ENCODE assay signal across 21 mouse cellular contexts in the genomic region with DNA sequence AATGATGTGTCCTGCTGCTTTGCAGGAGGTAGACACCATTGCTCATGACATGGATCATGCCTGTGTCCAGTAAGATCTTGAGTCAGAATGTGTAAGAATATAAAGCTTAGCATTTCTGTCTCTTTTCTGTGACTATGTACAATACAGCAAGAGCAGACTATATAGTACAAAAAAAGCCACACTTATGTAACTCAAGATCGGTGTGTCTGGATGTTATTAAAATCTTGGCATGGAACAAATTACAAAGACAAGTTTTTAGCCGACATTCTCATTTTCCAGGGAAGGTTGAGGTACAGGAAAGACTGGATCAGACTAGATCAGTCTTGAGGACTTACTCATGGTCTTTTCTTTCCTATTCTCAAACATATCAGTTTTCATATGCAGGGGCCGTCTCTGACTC.
A peak's percentile ranks its signal among the peaks of the same experiment; 100 is the strongest.
DNase-seq lines count a peak whose midpoint lies in the region; ATAC-seq and TF ChIP-seq lines count a peak whose summit lies in the region.
"Had no signal": no experiment of that assay in that cellular context is flagged by ENCODE, and none has a peak within 500 bp of the region (broad histone marks: within the 10 kb centered on the region; RNA-seq: fewer than 3 reads in every experiment).

No protein-coding gene starts in this region.

- H3K9ac ChIP-seq in embryonic facial prominence, embryonic 12.5 days: no peak overlapping the region
- no peak overlapping the region for H3K9ac ChIP-seq in embryonic facial prominence, embryonic 14.5 days (ENCODE audit: low read depth, low read length)
- H3K9ac ChIP-seq in hindbrain, postnatal 0 days (replicated peaks; ENCODE audit: low read length): no peak overlapping the region
- H3K9ac ChIP-seq: forebrain, embryonic 13.5 days; forebrain, embryonic 15.5 days; forebrain, postnatal 0 days had no signal

- DNase-seq in frontal cortex, postnatal 14 days (ENCODE audit: low spot score in 2 of 2): no peak
- DNase-seq in NIH3T3 (ENCODE audit: low read depth): peak; percentile 56
- DNase-seq in embryonic facial prominence, embryonic 14.5 days (ENCODE audit: low spot score): peak; percentile 59
- DNase-seq in hindbrain, postnatal 0 days (ENCODE audit: low spot score): no peak
- DNase-seq in urinary bladder, postnatal 14 days (ENCODE audit: low spot score): no peak
- no peak for DNase-seq in kidney, postnatal 10 days
- DNase-seq: adrenal gland, adult 8-10 months; adrenal gland, postnatal 14 days; adrenal gland, postnatal 36 days; cerebellum, adult 11-12 months; cerebellum, adult 2 months; cerebellum, adult 9-10 months; cerebellum, postnatal 10 days; cerebellum, postnatal 25 days; forebrain, postnatal 0 days had no signal

- ATAC-seq in frontal cortex, adult (ENCODE audit: low TSS enrichment): peak; percentile 62
- no peak for ATAC-seq in embryonic facial prominence, embryonic 12.5 days (ENCODE audit: insufficient number of reproducible peaks, insufficient read depth, low FRiP score, low TSS enrichment)
- ATAC-seq in embryonic facial prominence, embryonic 14.5 days (ENCODE audit: low read depth): peak; percentile 53
- ATAC-seq in hindbrain, postnatal 0 days: no peak
- ATAC-seq: activated CD4-positive, CD25-positive, alpha-beta regulatory T cell, adult 4 months; forebrain, embryonic 13.5 days; forebrain, embryonic 15.5 days; forebrain, postnatal 0 days; Patski had no signal

- no peaks in the 10 kb centered on the region for H3K36me3 ChIP-seq in embryonic facial prominence, embryonic 12.5 days
- H3K36me3 ChIP-seq in embryonic facial prominence, embryonic 14.5 days (ENCODE audit: control insufficient read depth, insufficient read depth, low read length): no peaks in the 10 kb centered on the region
- H3K36me3 ChIP-seq in hindbrain, postnatal 0 days (ENCODE audit: insufficient read depth, low read length): no peaks in the 10 kb centered on the region
- H3K36me3 ChIP-seq: forebrain, embryonic 15.5 days had no signal

- no peak for TF ChIP-seq CTCF in hindbrain, postnatal 0 days (IDR thresholded peaks at IDR 0.05; ENCODE audit: low read depth)

- H3K27ac ChIP-seq in embryonic facial prominence, embryonic 12.5 days: peak overlapping the region; percentile 70
- H3K27ac ChIP-seq in embryonic facial prominence, embryonic 14.5 days (replicated peaks; ENCODE audit: low read depth, low read length): 0 out of 2 replicates have a peak overlapping the region, but pooled peaks have one; percentile 48
- no peak overlapping the region for H3K27ac ChIP-seq in hindbrain, postnatal 0 days
- H3K27ac ChIP-seq: forebrain, embryonic 13.5 days; forebrain, embryonic 15.5 days had no signal

- H3K9me3 ChIP-seq in embryonic facial prominence, embryonic 12.5 days: no peaks in the 10 kb centered on the region
- no peaks in the 10 kb centered on the region for H3K9me3 ChIP-seq in embryonic facial prominence, embryonic 14.5 days (ENCODE audit: control insufficient read depth, low read length)
- no peaks in the 10 kb centered on the region for H3K9me3 ChIP-seq in hindbrain, postnatal 0 days (ENCODE audit: low read length)
- H3K9me3 ChIP-seq: forebrain, embryonic 13.5 days; forebrain, embryonic 15.5 days had no signal

- H3K4me1 ChIP-seq in embryonic facial prominence, embryonic 12.5 days: peaks cover 6% of the 10 kb centered on the region
- peaks cover 3% of the 10 kb centered on the region; the same call in 1 of the 2 replicates for H3K4me1 ChIP-seq in embryonic facial prominence, embryonic 14.5 days (ENCODE audit: control insufficient read depth, insufficient read depth, low read length)
- H3K4me1 ChIP-seq in hindbrain, postnatal 0 days (ENCODE audit: insufficient read depth, low read length): no peaks in the 10 kb centered on the region
- H3K4me1 ChIP-seq: forebrain, embryonic 13.5 days; forebrain, embryonic 15.5 days had no signal

- no peak overlapping the region for H3K4me3 ChIP-seq in embryonic facial prominence, embryonic 12.5 days
- no peak overlapping the region for H3K4me3 ChIP-seq in embryonic facial prominence, embryonic 14.5 days (ENCODE audit: low read depth, low read length)
- H3K4me3 ChIP-seq in hindbrain, postnatal 0 days (ENCODE audit: low read length): no peak overlapping the region
- H3K4me3 ChIP-seq: forebrain, embryonic 13.5 days; forebrain, embryonic 15.5 days had no signal

- no peak overlapping the region for H3K4me2 ChIP-seq in embryonic facial prominence, embryonic 12.5 days (replicated peaks)
- no peak overlapping the region for H3K4me2 ChIP-seq in embryonic facial prominence, embryonic 14.5 days (ENCODE audit: low read depth, low read length)
- H3K4me2 ChIP-seq in hindbrain, postnatal 0 days (ENCODE audit: low read depth, low read length): no peak overlapping the region
- H3K4me2 ChIP-seq: forebrain, embryonic 13.5 days; forebrain, embryonic 15.5 days had no signal

- no peaks in the 10 kb centered on the region for H3K27me3 ChIP-seq in embryonic facial prominence, embryonic 12.5 days
- H3K27me3 ChIP-seq in embryonic facial prominence, embryonic 14.5 days (replicated peaks; ENCODE audit: control insufficient read depth, insufficient read depth, low read length): no peaks in the 10 kb centered on the region
- no peaks in the 10 kb centered on the region for H3K27me3 ChIP-seq in hindbrain, postnatal 0 days (ENCODE audit: insufficient read depth, low read length)
- H3K27me3 ChIP-seq: forebrain, embryonic 13.5 days; forebrain, embryonic 15.5 days; Patski had no signal

- 41% methylated on average over 3 of the region's 3 CpGs for WGBS in embryonic facial prominence, embryonic 12.5 days
- 35% methylated on average over 3 of the region's 3 CpGs for WGBS in embryonic facial prominence, embryonic 14.5 days
- 91% methylated on average over 3 of the region's 3 CpGs for WGBS in hindbrain, postnatal 0 days

Comparison
In these comparisons a context has a peak if more than half of its experiments do, and no peak if none do; other contexts are left out.
1. ATAC-seq: peak in frontal cortex, adult (single experiment) and embryonic facial prominence, embryonic 14.5 days (single experiment); none in embryonic facial prominence, embryonic 12.5 days (single experiment) and hindbrain, postnatal 0 days (single experiment).
2. DNase-seq: peak in NIH3T3 (single experiment) and embryonic facial prominence, embryonic 14.5 days (single experiment); none in frontal cortex, postnatal 14 days (0 of 2), hindbrain, postnatal 0 days (single experiment), urinary bladder, postnatal 14 days (single experiment) and kidney, postnatal 10 days (single experiment).